Mouse (Mus musculus): ENCODE measurements around the gene Avl9.

DNA sequence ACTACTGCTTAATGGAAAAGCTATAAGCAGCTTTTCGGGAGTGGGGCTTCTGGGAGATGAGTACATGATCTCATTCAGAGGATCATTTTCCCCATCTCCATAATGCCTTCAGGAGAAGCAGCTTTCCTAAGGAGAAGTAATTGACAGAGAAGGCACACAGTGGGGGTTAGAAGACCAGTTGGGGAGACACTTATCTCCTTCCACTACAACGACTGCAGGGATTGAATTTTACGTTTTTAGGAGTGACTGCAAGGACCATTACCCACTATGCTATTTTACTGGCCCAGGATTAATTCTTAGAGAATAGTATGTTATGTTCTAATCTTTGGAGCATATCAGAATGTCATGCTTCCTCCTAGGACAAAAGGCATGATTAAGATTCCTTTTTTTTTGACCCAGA is 6.2 kb downstream of the Avl9 start:
- TF ChIP-seq CTCF (IDR thresholded peaks at IDR 0.05; ENCODE audit: borderline replicate concordance, insufficient read depth, low read depth, low read length) (no peak), POLR2A (IDR thresholded peaks at IDR 0.05; ENCODE audit: borderline replicate concordance, insufficient read depth, low read length) (no peak)
